Mouse (Mus musculus) stomach, embryonic 14.5 days (tissue): ENCODE results near the gene Aspscr1. TPM values are rescaled to one million over a fixed set of nuclear protein-coding genes. Genes with fewer than 3 reads are reported as not detected.

Experiments used
- ATAC-seq: fragments of 200-750 bp; cut with Nextera tagmentation; 2 replicates; pipeline ENCODE4 v1.8.0; 2017; ENCODE audit warnings: low read depth, moderate TSS enrichment; ENCODE audit not compliant: insufficient number of reproducible peaks, insufficient read depth, low FRiP score
- H3K27ac ChIP-seq: fragments of 300-500 bp; sonication (generic); 2 replicates; pipeline ENCODE4 v1.5.1; 2014; ENCODE audit warnings: mild to moderate bottlenecking, low read length, moderate library complexity, mixed read lengths
- H3K27me3 ChIP-seq: fragments of 300-500 bp; sonication (generic); 2 replicates; pipeline ENCODE4 v1.6.1; 2014; ENCODE audit warnings: low read length, control low read depth, mixed read lengths; ENCODE audit not compliant: control insufficient read depth, insufficient read depth
- H3K36me3 ChIP-seq: fragments of 300-500 bp; sonication (generic); 2 replicates; pipeline ENCODE4 v1.6.1; 2014; ENCODE audit warnings: mild to moderate bottlenecking, control low read depth, low read length, moderate library complexity, mixed read lengths; ENCODE audit not compliant: control insufficient read depth, insufficient read depth
- H3K4me1 ChIP-seq: fragments of 300-500 bp; sonication (generic); 2 replicates; pipeline ENCODE4 v1.6.1; 2014; ENCODE audit warnings: low read length, control low read depth, mixed read lengths; ENCODE audit not compliant: control insufficient read depth, insufficient read depth
- H3K4me2 ChIP-seq: fragments of 300-500 bp; sonication (generic); replicated peaks from 2 replicates; pipeline ENCODE4 v1.6.1; 2014; ENCODE audit warnings: low read depth, low read length, control low read depth
- H3K4me3 ChIP-seq: fragments of 300-500 bp; sonication (generic); 2 replicates; pipeline ENCODE4 v1.5.1; 2014; ENCODE audit warnings: low read depth, low read length, control low read depth
- H3K9ac ChIP-seq: fragments of 300-500 bp; sonication (generic); replicated peaks from 2 replicates; pipeline ENCODE4 v1.6.1; 2014; ENCODE audit warnings: low read depth, mild to moderate bottlenecking, control low read depth, low read length, moderate library complexity, mixed read lengths
- H3K9me3 ChIP-seq: fragments of 300-500 bp; sonication (generic); 2 replicates; pipeline ENCODE4 v1.6.1; 2016; ENCODE audit warnings: low read depth, low read length, control low read depth; ENCODE audit not compliant: control insufficient read depth
- WGBS: fragments of 180-500 bp; shearing (Covaris S2); extraction: QIAGEN DNeasy Blood & Tissue Kit; methylation state at CpG from one replicate; pipeline ENCODE4 v1.1.7; 2014; 5-methylcytosine and 5-hydroxymethylcytosine counted together
- polyA plus RNA-seq: library from polyadenylated mRNA; unstranded; fragments of >200 nt; fragmentation: Nextera tagmentation; extraction: Ambion mirVana; gene quantifications from 2 replicates; pipeline ENCODE4 v1.2.1, GENCODE M21; 2014

Aspscr1 gene
- polyA plus RNA-seq, 1 experiment from 2014 or later = 115 TPM

- ATAC-seq = no peak
- 10% methylated on average over 17 of the region's 17 CpGs for WGBS
- H3K36me3 ChIP-seq = peaks cover 20% of the 10 kb centered on the region
Observed at GRCm38 (mm10) chr11:120720450-120720849, 47.7 kb downstream of the Aspscr1 start.

GRCm38 (mm10) chr11:120721124-120722066 is 48.6 kb downstream of the Aspscr1 start, which contains the start of gene Rac3:
Gene Rac3 (plus strand): TSS chr11:120721470.
- H3K9me3 ChIP-seq = no peaks in the 10 kb centered on the region
- peaks cover 6% of the 10 kb centered on the region for H3K4me1 ChIP-seq
- peaks cover 20% of the 10 kb centered on the region for H3K36me3 ChIP-seq
- under 1% methylated on average over 88 of the region's 90 CpGs for WGBS
- H3K27ac ChIP-seq = no peak within 1 kb of the TSS
- H3K4me2 ChIP-seq = peak within 1 kb of the TSS; percentile 91
- ATAC-seq = peak; percentile 79
- H3K4me3 ChIP-seq = peak within 1 kb of the TSS; percentile 51
- H3K27me3 ChIP-seq = no peaks in the 10 kb centered on the region
- peak within 1 kb of the TSS; percentile 49 for H3K9ac ChIP-seq

More at GRCm38 (mm10) chr11:120720450-120720849, 47.7 kb downstream of the Aspscr1 start:
- Histone ChIP-seq H3K4me1 (peaks cover 6% of the 10 kb centered on the region), H3K27me3 (no peaks in the 10 kb centered on the region), H3K9me3 (no peaks in the 10 kb centered on the region), H3K27ac (no peak overlapping the region), H3K4me2 (peak overlapping the region; percentile 91), H3K9ac (peak overlapping the region; percentile 33; the same call in 1 of the 2 replicates), H3K4me3 (peak overlapping the region; percentile 51)

GRCm38 (mm10) chr11:120722067-120722630 is 49.4 kb downstream of the Aspscr1 start:
- Histone ChIP-seq H3K4me1 (peaks cover 6% of the 10 kb centered on the region), H3K4me2 (peak overlapping the region; percentile 91), H3K27ac (no peak overlapping the region), H3K36me3 (peaks cover 20% of the 10 kb centered on the region), H3K27me3 (no peaks in the 10 kb centered on the region), H3K4me3 (peak overlapping the region; percentile 51), H3K9ac (peak overlapping the region; percentile 49), H3K9me3 (no peaks in the 10 kb centered on the region)
- 19% methylated on average over 21 of the region's 21 CpGs for WGBS
- peak; percentile 10; the same call in 1 of the 2 replicates for ATAC-seq

GRCm38 (mm10) chr11:120722761-120723382 is 50.1 kb downstream of the Aspscr1 start:
- H3K9ac ChIP-seq = no peak overlapping the region
- peaks cover 6% of the 10 kb centered on the region for H3K4me1 ChIP-seq
- no peaks in the 10 kb centered on the region for H3K27me3 ChIP-seq
- no peak overlapping the region for H3K4me3 ChIP-seq
- H3K9me3 ChIP-seq = no peaks in the 10 kb centered on the region
- 86% methylated on average over 11 of the region's 11 CpGs for WGBS
- peaks cover 15% of the 10 kb centered on the region for H3K36me3 ChIP-seq
- no peak overlapping the region for H3K4me2 ChIP-seq
- no peak overlapping the region for H3K27ac ChIP-seq
- no peak for ATAC-seq

GRCm38 (mm10) chr11:120723509-120723908 is 50.7 kb downstream of the Aspscr1 start:
- no peak overlapping the region for H3K27ac ChIP-seq
- H3K9ac ChIP-seq = no peak overlapping the region
- no peak overlapping the region for H3K4me3 ChIP-seq
- ATAC-seq = no peak
- peaks cover 6% of the 10 kb centered on the region for H3K4me1 ChIP-seq
- no peaks in the 10 kb centered on the region for H3K27me3 ChIP-seq
- 82% methylated on average over 7 of the region's 7 CpGs for WGBS
- no peaks in the 10 kb centered on the region for H3K9me3 ChIP-seq
- H3K36me3 ChIP-seq = peaks cover 8% of the 10 kb centered on the region
- no peak overlapping the region for H3K4me2 ChIP-seq

- H3K27me3 ChIP-seq = no peaks in the 10 kb centered on the region
- WGBS = 17% methylated on average over 36 of the region's 36 CpGs
- peak; percentile 23 for ATAC-seq
- H3K27ac ChIP-seq = no peak overlapping the region
- H3K4me1 ChIP-seq = no peaks in the 10 kb centered on the region; the same call in 1 of the 2 replicates
- peak overlapping the region; percentile 60 for H3K4me3 ChIP-seq
- no peaks in the 10 kb centered on the region for H3K36me3 ChIP-seq
- peak overlapping the region; percentile 37 for H3K9ac ChIP-seq
- H3K4me2 ChIP-seq = peak overlapping the region; percentile 83
- no peaks in the 10 kb centered on the region for H3K9me3 ChIP-seq
Observed at GRCm38 (mm10) chr11:120726243-120727168, 53.7 kb downstream of the Aspscr1 start.

GRCm38 (mm10) chr11:120727169-120727527 is 54.4 kb downstream of the Aspscr1 start, which contains the start of gene Dcxr:
Gene Dcxr (minus strand): TSS chr11:120727281.
- Histone ChIP-seq H3K4me3 (peak within 1 kb of the TSS; percentile 60), H3K9me3 (no peaks in the 10 kb centered on the region), H3K36me3 (no peaks in the 10 kb centered on the region), H3K4me1 (no peaks in the 10 kb centered on the region; the same call in 1 of the 2 replicates), H3K9ac (peak within 1 kb of the TSS; percentile 37), H3K27me3 (no peaks in the 10 kb centered on the region), H3K4me2 (peak within 1 kb of the TSS; percentile 83), H3K27ac (no peak within 1 kb of the TSS)
- WGBS = under 1% methylated on average over 14 of the region's 14 CpGs
- ATAC-seq = peak; percentile 88
